Mouse (Mus musculus) testis, adult 2 months (tissue): Measurements from ENCODE around the gene Slc30a1. TPM values are rescaled to one million over a fixed set of nuclear protein-coding genes. Genes with fewer than 3 reads are reported as not detected.

Experiments
- H3K27ac ChIP-seq: fragments of 200-500 bp; 2 replicates; pipeline ENCODE4 v1.5.1; 2012; ENCODE audit warnings: low read depth, low read length; ENCODE audit not compliant: control insufficient read depth, insufficient read depth
- H3K27me3 ChIP-seq: fragments of 200-500 bp; 2 replicates; pipeline ENCODE4 v1.6.1; 2012; ENCODE audit warnings: mild to moderate bottlenecking, low read length, moderate library complexity; ENCODE audit not compliant: control insufficient read depth, insufficient read depth
- H3K36me3 ChIP-seq: fragments of 200-500 bp; 2 replicates; pipeline ENCODE4 v1.6.1; 2012; ENCODE audit warnings: mild to moderate bottlenecking, low read length; ENCODE audit not compliant: control insufficient read depth, insufficient read depth
- H3K4me1 ChIP-seq: fragments of 200-500 bp; 2 replicates; pipeline ENCODE4 v1.6.1; 2012; ENCODE audit warnings: low read length; ENCODE audit not compliant: control insufficient read depth, insufficient read depth
- H3K4me3 ChIP-seq: fragments of 200-500 bp; 2 replicates; pipeline ENCODE4 v1.5.1; 2012; ENCODE audit warnings: low read depth, mild to moderate bottlenecking, low read length, moderate library complexity, mixed read lengths; ENCODE audit not compliant: control insufficient read depth
- CTCF ChIP-seq: fragments of 200-500 bp; IDR thresholded peaks from 2 replicates; pipeline ENCODE4 v1.5.1; 2012; ENCODE audit warnings: low read depth, mild to moderate bottlenecking, inconsistent platforms, low read length, moderate library complexity; ENCODE audit not compliant: control insufficient read depth, insufficient read depth, insufficient replicate concordance
- POLR2A ChIP-seq: fragments of 200-500 bp; IDR thresholded peaks from 2 replicates; pipeline ENCODE4 v1.6.1; 2012; ENCODE audit warnings: low read depth, mild to moderate bottlenecking, inconsistent platforms, low read length, moderate library complexity; ENCODE audit not compliant: control insufficient read depth
- polyA plus RNA-seq: library from polyadenylated mRNA; depleted of rRNA; stranded (reverse); fragments of >200 nt; gene quantifications from 2 replicates; pipeline ENCODE4 v1.2.3, GENCODE M21; 2012

Gene Slc30a1
- polyA plus RNA-seq, 1 experiment: 17.8 TPM

DNA sequence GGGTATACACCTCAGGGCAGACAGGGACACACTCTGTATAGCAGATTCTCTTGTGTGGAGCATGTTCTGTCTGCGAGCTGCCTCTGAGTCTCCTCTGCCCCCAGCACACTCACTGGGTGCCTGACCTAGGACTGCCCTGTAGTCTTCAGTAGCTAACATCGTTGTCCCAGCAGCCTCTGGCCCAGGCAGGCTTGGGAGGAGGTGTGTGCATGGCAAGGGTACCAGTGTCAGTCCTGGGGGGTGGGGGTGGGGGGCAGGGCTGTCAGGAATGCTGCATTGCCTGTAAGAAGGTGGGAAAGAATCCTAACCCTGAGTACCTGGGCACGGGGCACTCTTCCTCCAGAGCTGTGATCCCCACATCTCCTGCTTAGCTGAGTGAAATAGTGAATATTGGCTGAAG is 20.1 kb downstream of the Slc30a1 start:
- Histone ChIP-seq H3K36me3 (no peaks in the 10 kb centered on the region), H3K27me3 (no peaks in the 10 kb centered on the region), H3K4me1 (peaks cover 5% of the 10 kb centered on the region), H3K4me3 (no peak overlapping the region), H3K27ac (no peak overlapping the region)
- no peak for TF ChIP-seq CTCF
- TF ChIP-seq POLR2A: no peak

DNA sequence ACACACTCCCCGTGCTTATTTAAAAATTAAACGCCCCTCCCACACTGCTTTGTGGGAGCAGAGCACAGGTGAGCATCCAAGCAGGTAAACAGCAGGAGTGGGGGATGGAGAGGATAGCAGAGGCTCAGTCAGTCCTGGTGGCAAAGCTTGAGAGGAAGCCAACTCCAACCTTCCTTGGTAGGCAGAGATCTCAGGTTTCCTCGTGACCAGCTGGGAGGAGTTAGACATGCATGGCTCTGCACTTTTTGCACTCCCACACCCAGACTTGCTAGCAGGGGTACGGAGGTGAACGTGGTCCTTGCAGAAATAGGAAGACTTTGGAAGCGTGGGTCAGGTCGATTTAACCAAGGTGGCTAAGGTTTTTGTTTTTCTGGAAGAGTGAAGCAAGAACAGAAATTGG is 21.8 kb downstream of the Slc30a1 start:
- Histone ChIP-seq H3K4me1 (peaks cover 5% of the 10 kb centered on the region), H3K27ac (no peak overlapping the region), H3K4me3 (no peak overlapping the region), H3K36me3 (no peaks in the 10 kb centered on the region), H3K27me3 (no peaks in the 10 kb centered on the region)
- TF ChIP-seq POLR2A (no peak), CTCF (no peak)

DNA sequence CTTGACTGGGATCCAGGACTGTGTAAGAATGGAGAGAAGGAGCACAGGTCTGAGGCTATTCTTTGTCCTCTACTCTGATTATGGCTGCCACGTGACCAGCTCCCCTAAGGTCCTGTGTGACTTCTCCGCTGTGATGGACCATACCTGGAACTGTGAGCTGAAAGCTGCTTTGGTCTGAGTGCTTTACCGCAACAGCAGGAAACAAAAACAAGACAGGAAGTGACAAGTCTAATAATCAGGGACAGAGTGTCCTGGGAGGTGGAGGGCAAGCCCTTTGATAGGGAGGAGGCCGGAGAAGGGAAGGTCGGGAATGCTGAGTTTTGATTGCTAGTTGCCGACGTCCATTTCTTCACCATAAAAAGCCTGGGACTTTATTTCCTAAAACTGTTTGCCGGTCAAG is 22.5 kb downstream of the Slc30a1 start:
- Histone ChIP-seq H3K27ac (no peak overlapping the region), H3K4me3 (no peak overlapping the region)

DNA sequence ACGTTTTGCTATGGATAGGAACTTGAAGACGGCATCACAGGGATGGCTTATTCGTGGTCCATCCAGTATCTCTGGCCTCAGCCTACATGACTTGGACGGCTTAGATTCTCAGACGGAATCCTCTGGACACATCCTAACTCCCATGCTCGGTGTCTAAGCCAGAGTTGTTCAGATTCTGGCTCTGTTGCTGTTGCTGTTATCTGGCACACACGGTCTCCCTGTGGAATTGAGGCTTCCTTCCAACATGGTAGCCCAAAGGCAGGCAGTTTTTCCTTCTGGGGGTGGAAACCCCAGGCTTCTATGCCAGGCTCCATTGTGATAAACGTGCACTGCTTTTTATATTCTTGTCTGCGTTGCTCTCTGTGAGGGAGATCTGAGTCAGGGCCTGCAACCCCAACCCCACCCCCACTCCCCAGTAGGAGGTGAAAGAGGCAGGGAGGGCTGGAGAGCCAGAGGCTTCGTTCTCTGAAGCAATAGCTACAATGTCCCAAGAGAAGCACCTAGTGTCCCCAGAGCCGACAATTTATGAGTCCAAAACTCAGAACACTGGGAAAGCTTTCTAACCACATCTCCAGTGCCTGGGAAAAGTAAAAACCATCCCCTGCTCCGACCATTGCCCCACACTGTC is 23.4 kb downstream of the Slc30a1 start:
- no peaks in the 10 kb centered on the region for H3K36me3 ChIP-seq
- H3K4me1 ChIP-seq: peaks cover 5% of the 10 kb centered on the region
- H3K27me3 ChIP-seq: no peaks in the 10 kb centered on the region
- no peak overlapping the region for H3K27ac ChIP-seq
- TF ChIP-seq CTCF (no peak), POLR2A (no peak)
- H3K4me3 ChIP-seq: no peak overlapping the region

More for the DNA sequence above, 22.5 kb downstream of the Slc30a1 start:
- H3K27me3 ChIP-seq: no peaks in the 10 kb centered on the region
- TF ChIP-seq POLR2A (no peak), CTCF (no peak)
- H3K36me3 ChIP-seq: no peaks in the 10 kb centered on the region
- peaks cover 5% of the 10 kb centered on the region for H3K4me1 ChIP-seq

DNA sequence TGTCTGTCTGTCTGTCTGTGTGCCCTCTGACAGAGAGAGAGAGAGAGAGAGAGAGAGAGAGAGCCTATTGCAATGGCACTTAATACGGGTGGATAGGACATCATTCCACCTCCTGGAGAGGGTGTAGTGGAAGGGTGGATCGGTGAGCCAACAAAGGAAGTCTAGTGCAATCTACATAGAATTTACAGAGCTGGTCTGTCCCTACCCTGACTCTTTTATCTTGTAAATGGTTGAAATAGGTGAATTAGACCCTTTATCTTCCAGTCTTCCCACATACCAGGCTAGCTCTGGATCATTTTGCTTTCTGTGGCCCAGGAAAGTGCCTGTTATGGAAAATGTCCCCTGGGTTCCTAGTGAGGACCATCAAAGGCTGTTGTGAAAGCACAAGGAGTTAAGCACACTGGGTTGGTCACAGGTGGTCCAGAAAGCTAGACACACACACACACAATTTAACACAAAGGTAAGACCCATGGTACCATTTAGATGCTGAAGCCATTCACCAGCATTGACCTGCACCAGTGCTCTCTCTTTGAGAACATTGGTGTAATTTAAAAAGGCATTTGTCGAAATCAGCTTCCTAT is 24.0 kb downstream of the Slc30a1 start:
- H3K27ac ChIP-seq: no peak overlapping the region
- H3K27me3 ChIP-seq: no peaks in the 10 kb centered on the region
- H3K4me3 ChIP-seq: no peak overlapping the region
- peaks cover 5% of the 10 kb centered on the region for H3K4me1 ChIP-seq
- no peaks in the 10 kb centered on the region for H3K36me3 ChIP-seq
- no peak for TF ChIP-seq CTCF
- no peak for TF ChIP-seq POLR2A

DNA sequence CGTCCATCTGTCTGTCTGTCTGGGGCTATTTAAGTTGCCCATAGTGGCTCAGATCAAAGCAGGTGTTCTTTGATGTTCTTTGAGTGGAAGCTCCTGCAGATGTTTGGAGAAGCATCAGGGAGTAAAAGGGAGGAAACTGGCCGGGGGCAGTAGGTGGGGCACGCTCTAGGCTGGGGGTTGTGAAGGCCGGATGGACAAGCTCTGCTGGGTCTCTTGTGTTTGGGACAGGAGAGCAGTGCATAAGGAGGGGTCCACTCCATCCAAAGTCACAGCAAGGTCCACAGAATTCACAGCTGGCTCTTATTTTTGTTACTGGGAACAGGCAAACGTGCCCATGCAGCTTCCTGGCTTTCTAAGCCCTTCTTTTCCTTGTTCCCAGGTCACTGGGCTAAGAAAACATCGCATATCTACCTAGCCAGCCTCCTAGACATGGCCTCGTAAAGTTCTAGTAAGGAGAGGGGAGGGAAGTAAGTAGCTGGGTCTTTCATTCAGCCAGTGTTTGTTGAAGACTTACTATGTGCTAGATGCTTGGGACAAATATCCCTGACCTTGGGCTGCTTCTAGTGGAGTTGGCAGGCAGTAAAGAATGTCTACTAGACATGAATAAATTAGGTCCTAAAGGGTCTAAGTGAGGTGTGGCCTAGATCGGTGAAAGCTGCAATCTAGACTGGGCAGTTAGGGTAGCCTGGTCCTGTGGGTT is 25.9 kb downstream of the Slc30a1 start:
- Histone ChIP-seq H3K4me3 (no peak overlapping the region), H3K27me3 (no peaks in the 10 kb centered on the region), H3K36me3 (no peaks in the 10 kb centered on the region), H3K27ac (no peak overlapping the region), H3K4me1 (peaks cover 5% of the 10 kb centered on the region)
- no peak for TF ChIP-seq CTCF
- TF ChIP-seq POLR2A: no peak

DNA sequence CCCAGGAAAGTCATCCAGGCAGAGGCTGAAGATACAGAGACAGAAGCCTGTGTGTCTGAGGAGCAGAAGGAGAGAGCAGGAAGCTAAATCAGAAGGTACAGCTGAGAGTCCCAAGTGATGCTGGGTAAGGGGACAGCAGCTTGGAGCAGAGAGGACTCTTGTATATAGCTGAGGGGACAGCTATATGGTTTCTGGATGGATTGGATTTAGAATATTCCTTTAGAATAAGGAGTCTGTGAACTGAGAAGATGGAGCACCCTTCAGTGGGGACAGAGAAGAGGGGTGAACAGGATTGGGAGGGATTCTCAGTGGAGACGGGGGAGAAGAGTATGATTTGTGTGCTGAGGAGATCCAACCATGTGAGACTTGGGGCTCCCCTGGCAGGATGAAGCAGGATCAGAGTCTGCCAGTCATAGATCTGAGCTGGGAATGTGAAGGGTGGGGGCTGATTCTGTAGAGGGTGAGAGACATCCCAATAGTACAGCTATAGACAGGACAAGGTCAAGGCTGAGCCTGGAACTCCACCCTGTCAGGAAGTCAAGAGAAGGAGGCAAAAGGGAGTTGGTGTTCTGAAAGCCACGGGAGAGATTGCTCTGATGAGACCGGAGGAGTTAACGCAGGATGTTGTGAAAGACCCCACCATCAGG is 26.5 kb downstream of the Slc30a1 start:
- no peak overlapping the region for H3K27ac ChIP-seq
- no peaks in the 10 kb centered on the region for H3K36me3 ChIP-seq
- TF ChIP-seq CTCF (no peak), POLR2A (no peak)
- H3K4me3 ChIP-seq: no peak overlapping the region
- peaks cover 5% of the 10 kb centered on the region for H3K4me1 ChIP-seq
- no peaks in the 10 kb centered on the region for H3K27me3 ChIP-seq
